Mouse (Mus musculus) olfactory bulb, adult 2 months (tissue): Measurements from ENCODE around the gene Ttll5.

Source experiments
- CTCF ChIP-seq: fragments of 200-500 bp; IDR thresholded peaks from 2 replicates; pipeline ENCODE4 v1.5.1; 2012; ENCODE audit warnings: low read depth, mild to moderate bottlenecking, low read length, moderate library complexity; ENCODE audit not compliant: insufficient read depth
- POLR2A ChIP-seq: fragments of 200-500 bp; IDR thresholded peaks from 2 replicates; pipeline ENCODE4 v1.6.1; 2012; ENCODE audit warnings: mild to moderate bottlenecking, low read depth, low read length, moderate library complexity; ENCODE audit not compliant: insufficient read depth

- no peak for TF ChIP-seq CTCF
- no peak for TF ChIP-seq POLR2A
These were observed 225.4 kb downstream of the Ttll5 start for GRCm38 (mm10) chr12:86049813-86050212.
